Mouse (Mus musculus) cortical plate, adult 2 months (tissue): ENCODE results near the gene Vps37d. TPM values are rescaled to one million over a fixed set of nuclear protein-coding genes. Genes with fewer than 3 reads are reported as not detected.

ENCODE experiments used
- H3K27ac ChIP-seq: fragments of 200-500 bp; 2 replicates; pipeline ENCODE4 v1.5.1; 2012; ENCODE audit warnings: low read length, control low read depth, inconsistent platforms; ENCODE audit not compliant: insufficient read depth
- H3K4me1 ChIP-seq: fragments of 200-500 bp; 2 replicates; pipeline ENCODE4 v1.6.1; 2011; ENCODE audit warnings: low read length; ENCODE audit not compliant: control insufficient read depth, insufficient read depth
- H3K4me3 ChIP-seq: fragments of 200-500 bp; 2 replicates; pipeline ENCODE4 v1.5.1; 2011; ENCODE audit warnings: mild to moderate bottlenecking, low read length, control low read depth; ENCODE audit not compliant: insufficient read depth
- CTCF ChIP-seq: fragments of 200-500 bp; IDR thresholded peaks from 2 replicates; pipeline ENCODE4 v1.5.1; 2011; ENCODE audit warnings: mild to moderate bottlenecking, control low read depth, low read length; ENCODE audit not compliant: insufficient read depth; ENCODE audit errors: extremely low read depth
- POLR2A ChIP-seq: fragments of 200-500 bp; IDR thresholded peaks from 2 replicates; pipeline ENCODE4 v1.6.1; 2011; ENCODE audit warnings: mild to moderate bottlenecking, low read length, control low read depth; ENCODE audit not compliant: insufficient read depth; ENCODE audit errors: extremely low read depth
- polyA plus RNA-seq: library from polyadenylated mRNA; depleted of rRNA; stranded (reverse); fragments of >200 nt; gene quantifications from 2 replicates; pipeline ENCODE4 v1.2.3, GENCODE M21; 2012; rRNA removed

Gene Vps37d
- polyA plus RNA-seq, 1 experiment, result 26.6 TPM

DNA sequence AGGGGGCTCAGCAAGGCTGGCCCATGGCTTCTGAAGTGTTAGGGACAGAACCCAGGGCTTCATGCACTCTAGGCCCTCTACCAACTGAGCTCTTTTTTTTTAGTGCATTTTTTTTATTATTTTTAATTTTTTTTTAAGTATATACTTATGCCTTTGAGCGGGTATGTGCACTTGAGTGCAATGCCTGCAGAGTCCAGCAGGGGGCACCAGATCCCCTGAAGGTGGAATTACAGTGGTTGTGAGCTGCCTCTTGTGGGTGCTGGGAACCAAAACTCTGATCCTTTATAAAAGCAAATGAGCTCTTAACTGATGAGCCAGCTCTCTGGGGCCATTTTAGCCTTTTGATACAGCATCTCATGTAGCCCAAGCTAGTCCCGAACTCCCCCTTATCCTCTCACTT, 43.5 kb downstream of the Vps37d start:
- H3K27ac ChIP-seq, result no peak overlapping the region
- H3K4me1 ChIP-seq, result peaks cover 10% of the 10 kb centered on the region
- H3K4me3 ChIP-seq, result no peak overlapping the region
- TF ChIP-seq CTCF, result 0 out of 2 replicates have a peak, but pooled peaks have one; percentile 3
- no peak for TF ChIP-seq POLR2A

DNA sequence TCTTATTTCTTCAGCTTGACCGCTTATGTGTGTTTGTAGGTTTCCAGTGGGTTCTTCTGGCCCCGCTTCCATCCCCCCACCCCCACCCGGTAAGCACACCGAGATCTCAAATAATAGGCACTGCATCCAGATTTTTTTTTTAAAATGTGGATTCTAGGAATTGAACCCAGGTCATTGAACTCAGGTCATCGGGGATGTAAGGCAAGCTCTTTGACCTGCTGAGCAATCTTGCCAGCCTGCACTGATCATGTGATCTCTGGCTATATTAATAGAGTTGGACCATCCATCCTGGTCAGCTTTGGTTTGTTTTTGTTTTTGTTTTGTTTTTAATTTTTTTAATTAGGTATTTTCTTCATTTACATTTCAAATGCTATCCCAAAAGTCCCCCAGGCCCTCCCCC, 45.5 kb downstream of the Vps37d start:
- peaks cover 12% of the 10 kb centered on the region for H3K4me1 ChIP-seq
- TF ChIP-seq POLR2A (no peak), CTCF (no peak)
- H3K27ac ChIP-seq, result no peak overlapping the region
- no peak overlapping the region for H3K4me3 ChIP-seq

DNA sequence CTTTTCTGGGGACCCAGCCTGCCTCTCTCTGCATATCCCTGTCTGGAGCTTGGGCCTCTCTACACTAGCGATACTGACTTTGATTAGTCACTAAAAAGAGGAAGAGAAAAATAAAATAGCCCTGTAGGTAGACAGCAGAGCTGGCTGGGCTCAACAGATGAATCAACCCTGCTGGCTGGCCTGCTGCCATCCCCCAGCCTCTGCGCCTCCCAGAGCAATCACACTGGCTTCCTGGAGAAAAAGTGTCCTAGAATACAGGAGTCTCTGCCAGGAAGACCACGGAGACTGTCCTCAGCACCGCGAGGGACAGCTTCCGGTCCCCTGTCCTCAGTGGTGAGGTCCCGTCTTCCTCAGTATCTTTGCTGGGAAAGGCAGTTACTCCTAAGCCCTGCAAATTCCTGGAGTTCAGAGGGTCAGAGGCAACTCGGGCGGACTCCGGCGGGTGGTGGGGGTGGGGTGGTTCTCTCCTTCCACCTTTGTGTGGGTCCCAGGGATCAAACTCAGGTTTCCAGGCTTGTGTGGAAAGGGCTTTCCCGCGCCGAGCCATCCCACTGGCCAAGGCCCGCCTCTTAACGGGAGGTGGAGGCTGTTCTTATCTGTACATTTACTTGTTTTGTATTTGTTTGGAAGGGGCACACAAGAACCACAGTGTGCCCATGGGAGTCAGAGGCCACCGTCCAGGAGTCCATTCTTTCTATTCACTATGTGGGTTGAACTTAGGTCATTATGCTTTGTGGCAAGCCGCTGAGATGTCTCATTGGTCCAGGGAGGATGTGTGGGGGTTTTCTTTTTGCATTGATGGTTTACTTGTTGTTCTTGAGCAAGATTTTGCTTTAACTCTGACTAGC, 48.8 kb downstream of the Vps37d start:
- TF ChIP-seq CTCF (no peak), POLR2A (no peak)
- H3K27ac ChIP-seq, result no peak overlapping the region
- peak overlapping the region; percentile 3; the same call in 1 of the 2 replicates for H3K4me3 ChIP-seq
- peaks cover 9% of the 10 kb centered on the region for H3K4me1 ChIP-seq

GRCm38 (mm10) chr5:135025899-135026298, 52.2 kb downstream of the Vps37d start:
- Histone ChIP-seq H3K4me3 (peak overlapping the region; percentile 87), H3K4me1 (peaks cover 9% of the 10 kb centered on the region), H3K27ac (peak overlapping the region; percentile 67)
- TF ChIP-seq CTCF (no peak), POLR2A (peak; percentile 49; the same call in 1 of the 2 replicates)

- Histone ChIP-seq H3K4me1 (peaks cover 9% of the 10 kb centered on the region), H3K4me3 (peak overlapping the region; percentile 87), H3K27ac (no peak overlapping the region)
- no peak for TF ChIP-seq CTCF
- no peak for TF ChIP-seq POLR2A
Observed at GRCm38 (mm10) chr5:135024665-135025224, 53.3 kb downstream of the Vps37d start.

GRCm38 (mm10) chr5:135023344-135024173, 54.5 kb downstream of the Vps37d start, which contains the start of gene Stx1a:
Stx1a (plus strand) TSS chr5:135023482.
- Histone ChIP-seq H3K4me1 (peaks cover 5% of the 10 kb centered on the region), H3K4me3 (peak within 1 kb of the TSS; percentile 87), H3K27ac (no peak within 1 kb of the TSS)
- TF ChIP-seq POLR2A (peak; percentile 80; the same call in 1 of the 2 replicates), CTCF (no peak)

Other genes starting within 250 kb of the Vps37d start
- gene Tmem270, start 171.5 kb downstream of the Vps37d start, polyA plus RNA-seq, result not detected in 2 replicates
- not detected in 2 replicates for gene Cldn13, start 162.7 kb downstream of the Vps37d start, polyA plus RNA-seq
- 15.1 TPM in 2 replicates for gene Mettl27, start 145.9 kb downstream of the Vps37d start, polyA plus RNA-seq
- 0.04 and 0.08 TPM in 2 replicates for gene Cldn4, start 131.3 kb downstream of the Vps37d start, polyA plus RNA-seq
- 0.21 and 0.23 TPM in 2 replicates for gene Cldn3, start 92.1 kb downstream of the Vps37d start, polyA plus RNA-seq
- 78.3 and 80.1 TPM in 2 replicates for gene Abhd11, start 69.1 kb downstream of the Vps37d start, polyA plus RNA-seq
- 545 and 568 TPM in 2 replicates for gene Stx1a, start 54.8 kb downstream of the Vps37d start, polyA plus RNA-seq
- gene Dnajc30, start 14.1 kb downstream of the Vps37d start, polyA plus RNA-seq, result 58.3 and 58.4 TPM in 2 replicates
- 66.6 and 82.3 TPM in 2 replicates for gene Bud23, start 13.3 kb downstream of the Vps37d start, polyA plus RNA-seq
- gene Mlxipl, start 11.6 kb upstream of the Vps37d start, polyA plus RNA-seq, result 4.2 and 5.0 TPM in 2 replicates
- gene Tbl2, start 71.4 kb upstream of the Vps37d start, polyA plus RNA-seq, result 11.7 and 11.9 TPM in 2 replicates
- 43.7 and 45.3 TPM in 2 replicates for gene Bcl7b, start 90.0 kb upstream of the Vps37d start, polyA plus RNA-seq
- gene Baz1b, start 109.0 kb upstream of the Vps37d start, polyA plus RNA-seq, result 58.4 and 61.7 TPM in 2 replicates
- gene Fzd9, start 173.0 kb upstream of the Vps37d start, polyA plus RNA-seq, result 5.5 and 6.0 TPM in 2 replicates